Mouse (Mus musculus) neural tube, embryonic 11.5 days (tissue): Measurements from ENCODE around the gene Atg2a. TPM values are rescaled to one million over a fixed set of nuclear protein-coding genes. Genes with fewer than 3 reads are reported as not detected.
"Not testable (repeated sequence)": the region's sequence is repeated elsewhere in the genome, so short reads cannot be mapped to it uniquely, and the experiment has no call there.

Experiments
- ATAC-seq: fragments of 200-750 bp; cut with Nextera tagmentation; 2 replicates; pipeline ENCODE4 v1.8.0; 2017; ENCODE audit warnings: moderate number of reproducible peaks, mild to moderate bottlenecking, moderate TSS enrichment, moderate library complexity; ENCODE audit not compliant: insufficient read depth, low FRiP score, low TSS enrichment
- DNase-seq: peaks from one replicate; pipeline ENCODE4 v3.0.0-alpha.2; 2015; ENCODE audit warnings: low spot score
- H3K27ac ChIP-seq: fragments of 300-500 bp; sonication (generic); 2 replicates; pipeline ENCODE4 v1.5.1; 2014; ENCODE audit warnings: low read depth, mild to moderate bottlenecking, low read length
- H3K27me3 ChIP-seq: fragments of 300-500 bp; sonication (generic); 2 replicates; pipeline ENCODE4 v1.6.1; 2014; ENCODE audit warnings: mild to moderate bottlenecking, low read length, mixed read lengths; ENCODE audit not compliant: control insufficient read depth, insufficient read depth
- H3K36me3 ChIP-seq: fragments of 300-500 bp; sonication (generic); 2 replicates; pipeline ENCODE4 v1.6.1; 2014; ENCODE audit warnings: mild to moderate bottlenecking, low read length, moderate library complexity, mixed read lengths; ENCODE audit not compliant: control insufficient read depth, insufficient read depth
- H3K4me1 ChIP-seq: fragments of 300-500 bp; sonication (generic); 2 replicates; pipeline ENCODE4 v1.6.1; 2014; ENCODE audit warnings: low read length, mixed read lengths; ENCODE audit not compliant: control insufficient read depth, insufficient read depth
- H3K4me2 ChIP-seq: fragments of 300-500 bp; sonication (generic); 2 replicates; pipeline ENCODE4 v1.6.1; 2014; ENCODE audit warnings: low read depth, mild to moderate bottlenecking, moderate library complexity
- H3K4me3 ChIP-seq: fragments of 300-500 bp; sonication (generic); 2 replicates; pipeline ENCODE4 v1.5.1; 2014; ENCODE audit warnings: low read depth, low read length
- H3K9ac ChIP-seq: fragments of 300-500 bp; sonication (generic); 2 replicates; pipeline ENCODE4 v1.6.1; 2014; ENCODE audit warnings: mild to moderate bottlenecking, low read length
- H3K9me3 ChIP-seq: fragments of 300-500 bp; sonication (generic); 2 replicates; pipeline ENCODE4 v1.6.1; 2016; ENCODE audit warnings: low read length; ENCODE audit not compliant: control insufficient read depth
- WGBS: fragments of 180-500 bp; shearing (Covaris S2); extraction: QIAGEN DNeasy Blood & Tissue Kit; methylation state at CpG from one replicate; pipeline ENCODE4 v1.1.7; 2014; 5-methylcytosine and 5-hydroxymethylcytosine counted together
- polyA plus RNA-seq: library from polyadenylated mRNA; unstranded; fragments of >200 nt; fragmentation: Nextera tagmentation; extraction: Ambion mirVana; gene quantifications from 2 replicates; pipeline ENCODE4 v1.2.1, GENCODE M21; 2014

The Atg2a gene
- polyA plus RNA-seq, 1 experiment from 2014 or later = 13.3 TPM

DNA sequence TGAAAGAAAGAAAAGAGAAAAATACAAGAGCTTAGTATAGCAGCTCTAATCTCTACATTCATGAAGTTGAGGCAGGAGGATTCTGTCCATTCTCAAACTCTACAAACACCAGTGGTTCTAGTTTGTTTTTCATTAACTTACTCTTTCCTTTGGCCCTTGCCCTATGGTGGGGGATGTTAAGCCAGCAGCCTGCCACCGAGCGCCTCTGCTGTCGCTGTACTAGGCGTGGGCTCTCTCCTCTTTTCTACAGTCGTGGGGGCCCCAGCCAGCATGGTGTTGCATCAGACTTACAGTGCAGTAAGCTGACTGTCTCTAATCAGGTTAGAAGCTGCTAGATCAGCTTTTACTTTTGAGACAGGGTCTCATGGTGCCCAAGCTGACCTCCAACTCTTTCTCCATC is 41.5 kb downstream of the Atg2a start:
- Histone ChIP-seq H3K9me3 (no peaks in the 10 kb centered on the region), H3K4me2 (no peak overlapping the region), H3K27ac (no peak overlapping the region), H3K4me3 (no peak overlapping the region), H3K27me3 (no peaks in the 10 kb centered on the region), H3K9ac (no peak overlapping the region), H3K36me3 (peaks cover 16% of the 10 kb centered on the region), H3K4me1 (peaks cover 19% of the 10 kb centered on the region)
- ATAC-seq = no peak
- WGBS = 91% methylated on average over 5 of the region's 5 CpGs
- DNase-seq = no peak

DNA sequence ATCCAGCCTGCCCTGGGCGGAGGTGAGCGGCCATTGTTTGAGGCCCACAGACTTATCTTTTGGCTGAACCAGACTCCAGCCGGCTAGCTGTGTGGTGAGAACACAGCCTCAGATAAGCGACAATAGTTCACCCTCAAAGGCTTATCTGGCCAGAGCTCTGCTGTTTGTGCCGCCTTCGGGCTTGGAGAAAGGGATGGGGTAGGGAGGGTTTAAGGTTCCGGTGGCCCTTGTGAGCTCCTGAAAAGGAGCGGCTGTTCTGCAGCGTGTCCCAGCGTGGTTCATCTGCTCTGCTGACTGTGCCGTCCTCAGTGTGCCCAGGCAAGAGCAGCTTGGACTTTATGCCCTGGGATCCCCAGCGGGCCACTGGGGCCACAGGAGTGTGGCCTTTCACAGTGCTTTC is 43.0 kb downstream of the Atg2a start:
- Histone ChIP-seq H3K9ac (no peak overlapping the region), H3K36me3 (peaks cover 17% of the 10 kb centered on the region), H3K4me2 (no peak overlapping the region), H3K27ac (no peak overlapping the region), H3K4me1 (peaks cover 4% of the 10 kb centered on the region; the same call in 1 of the 2 replicates), H3K9me3 (no peaks in the 10 kb centered on the region), H3K27me3 (no peaks in the 10 kb centered on the region), H3K4me3 (no peak overlapping the region)
- ATAC-seq (no peak), DNase-seq (no peak)
- WGBS = 93% methylated on average over 12 of the region's 12 CpGs

DNA sequence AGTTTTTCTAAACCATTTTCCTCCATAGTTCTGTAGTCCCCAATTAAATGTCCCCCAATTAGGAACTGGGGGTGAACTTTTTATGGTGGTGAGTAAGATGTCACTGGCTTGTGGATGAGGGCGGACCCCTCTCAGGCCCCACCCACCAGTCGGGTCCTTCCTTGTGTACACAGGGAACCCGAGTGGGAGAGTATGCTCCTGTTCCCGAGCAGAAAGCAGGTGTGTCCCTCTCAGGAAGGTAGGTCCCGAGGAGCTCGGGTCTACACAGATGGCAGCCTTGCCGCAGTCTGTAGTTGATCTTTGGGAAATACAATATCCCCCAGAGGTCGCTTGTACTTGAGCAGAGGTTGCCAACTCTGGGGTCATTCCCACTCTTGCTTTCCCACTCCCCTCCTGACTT is 43.8 kb downstream of the Atg2a start:
- ATAC-seq = no peak
- DNase-seq = no peak
- peaks cover 20% of the 10 kb centered on the region for H3K36me3 ChIP-seq

DNA sequence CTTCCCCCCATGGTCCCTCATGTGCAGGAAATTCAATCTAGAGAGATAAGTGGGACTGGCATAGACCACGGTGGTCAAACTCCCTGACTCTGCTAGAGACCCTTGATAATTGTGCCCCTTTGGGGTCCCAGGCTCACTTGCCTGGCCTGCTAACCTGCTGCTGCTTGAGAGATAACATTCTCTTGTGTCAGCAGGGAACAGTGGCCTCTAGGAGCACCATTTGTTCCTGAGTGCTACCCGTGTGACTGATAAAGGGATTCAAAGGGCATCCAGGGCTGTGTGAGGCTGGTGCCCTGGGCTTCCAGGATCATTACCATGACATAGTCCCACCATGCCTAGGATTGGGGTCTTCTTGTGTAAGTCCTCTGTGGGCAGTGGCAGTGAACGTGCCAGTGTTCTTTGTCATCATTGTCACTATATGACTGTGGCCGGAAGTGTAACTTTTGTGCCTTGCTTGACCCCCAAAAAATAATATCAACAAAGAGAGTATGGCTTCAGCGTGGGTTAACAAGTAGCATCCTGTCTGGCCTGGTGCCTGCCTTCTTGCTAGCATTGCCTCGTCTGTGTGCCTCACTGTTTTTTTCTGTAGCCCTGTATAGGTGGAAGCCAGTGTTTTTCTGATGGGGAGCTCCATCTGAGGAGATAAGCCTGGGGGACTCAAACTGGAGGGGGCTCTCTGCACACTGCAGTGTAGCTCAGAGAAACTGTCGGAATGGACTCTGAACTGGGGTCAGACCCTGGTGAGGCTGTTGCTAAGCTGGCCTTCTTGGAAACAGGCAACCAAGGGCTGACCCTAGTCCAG is 44.4 kb downstream of the Atg2a start:
- Histone ChIP-seq H3K36me3 (peaks cover 20% of the 10 kb centered on the region), H3K4me2 (no peak overlapping the region), H3K9me3 (no peaks in the 10 kb centered on the region), H3K4me3 (no peak overlapping the region), H3K27me3 (no peaks in the 10 kb centered on the region), H3K4me1 (no peaks in the 10 kb centered on the region), H3K9ac (no peak overlapping the region), H3K27ac (no peak overlapping the region)
- DNase-seq = no peak
- 82% methylated on average over 7 of the region's 7 CpGs for WGBS
- ATAC-seq = no peak

More for the DNA sequence above, 43.8 kb downstream of the Atg2a start:
- Histone ChIP-seq H3K4me3 (no peak overlapping the region), H3K4me1 (no peaks in the 10 kb centered on the region), H3K27ac (no peak overlapping the region), H3K4me2 (no peak overlapping the region), H3K27me3 (no peaks in the 10 kb centered on the region), H3K9ac (no peak overlapping the region), H3K9me3 (no peaks in the 10 kb centered on the region)
- WGBS = 84% methylated on average over 8 of the region's 8 CpGs

DNA sequence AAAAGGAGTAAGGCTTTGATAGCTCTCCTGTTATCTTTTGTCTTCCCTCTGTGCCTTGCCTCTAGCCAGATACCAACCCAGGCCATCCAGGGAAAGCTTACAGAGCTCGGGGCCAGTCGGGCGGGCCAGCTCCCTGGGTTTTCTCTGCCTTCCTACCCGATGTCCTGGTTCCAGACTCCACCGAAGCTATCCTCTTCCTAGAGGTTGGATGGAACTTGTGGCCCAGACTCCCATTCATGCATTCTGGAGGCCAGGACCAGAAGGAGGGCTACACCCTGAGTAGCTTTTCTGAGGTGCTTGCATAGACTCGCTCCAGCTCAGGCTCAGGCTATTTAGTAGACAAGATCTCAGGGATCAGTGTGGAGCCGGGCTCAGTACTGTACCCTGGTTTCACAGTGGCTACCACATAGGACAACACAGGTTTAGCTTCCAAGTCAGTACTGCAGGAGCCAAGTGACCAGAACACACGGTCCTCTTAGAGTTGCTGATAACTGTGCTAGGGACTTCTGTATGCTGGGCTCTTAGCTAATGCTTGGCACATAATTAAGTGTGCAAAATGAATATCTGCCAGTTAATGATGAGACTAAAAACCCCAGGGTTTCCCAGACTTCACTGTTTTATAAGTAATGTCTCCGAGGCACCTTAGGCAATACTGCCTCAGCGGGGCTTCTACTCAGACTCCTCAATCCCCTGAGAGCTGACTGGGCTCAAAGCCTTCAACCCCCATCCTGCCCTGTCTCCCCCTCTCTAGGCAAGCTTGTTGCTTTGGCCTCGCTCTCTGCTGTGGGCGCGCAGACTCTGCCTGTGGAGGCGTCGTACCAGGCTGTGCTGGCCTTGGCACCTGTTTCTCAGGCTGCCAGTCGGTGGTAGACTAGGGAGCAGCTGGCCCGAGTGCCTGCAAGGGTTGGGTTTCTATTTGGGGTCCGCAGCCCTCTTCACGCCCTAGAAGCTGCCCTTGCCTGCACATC is 45.2 kb downstream of the Atg2a start:
- 92% methylated on average over 19 of the region's 19 CpGs for WGBS
- no peak for DNase-seq
- no peak overlapping the region for H3K27ac ChIP-seq

DNA sequence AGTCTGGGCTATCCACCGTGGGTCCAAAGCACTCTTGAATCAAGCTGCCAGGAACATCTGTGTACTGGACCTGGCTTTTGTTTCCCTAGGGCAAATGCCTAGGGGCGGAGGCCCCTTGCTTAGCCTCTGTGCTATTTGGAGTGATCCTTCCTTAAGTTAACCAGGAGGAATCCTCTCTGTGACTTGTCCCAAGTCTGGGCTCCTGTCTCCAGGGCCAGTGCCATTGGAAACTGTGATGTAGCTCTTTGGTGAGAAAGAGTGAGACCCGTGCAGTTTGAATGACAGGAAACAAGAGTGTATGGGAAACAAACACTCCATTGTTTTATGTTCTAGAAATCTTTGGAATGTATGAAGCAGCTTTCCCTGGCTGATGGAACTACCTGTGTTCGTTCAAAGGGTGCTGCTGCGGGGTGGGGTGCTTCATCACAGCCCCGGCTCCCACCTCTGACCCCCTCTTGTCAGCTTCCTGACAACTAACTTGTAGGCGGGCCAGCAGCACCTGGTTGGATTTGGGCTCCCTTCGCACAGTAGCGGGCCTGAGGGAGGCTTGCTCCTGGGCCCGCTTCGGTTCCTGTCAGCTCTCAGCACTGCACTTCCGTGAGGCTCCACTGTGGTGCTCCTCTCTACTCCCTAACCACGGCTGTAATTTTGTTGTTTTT is 46.9 kb downstream of the Atg2a start:
- WGBS = 81% methylated on average over 13 of the region's 13 CpGs
- Histone ChIP-seq H3K4me3 (no peak overlapping the region), H3K4me1 (no peaks in the 10 kb centered on the region), H3K27ac (no peak overlapping the region), H3K27me3 (no peaks in the 10 kb centered on the region), H3K9ac (no peak overlapping the region), H3K4me2 (no peak overlapping the region), H3K36me3 (peaks cover 10% of the 10 kb centered on the region), H3K9me3 (no peaks in the 10 kb centered on the region)
- ATAC-seq (no peak), DNase-seq (no peak)

More for the DNA sequence above, 45.2 kb downstream of the Atg2a start:
- H3K36me3 ChIP-seq = peaks cover 14% of the 10 kb centered on the region
- H3K27me3 ChIP-seq = no peaks in the 10 kb centered on the region
- ATAC-seq = no peak
- H3K4me3 ChIP-seq = no peak overlapping the region
- no peaks in the 10 kb centered on the region for H3K4me1 ChIP-seq
- no peak overlapping the region for H3K4me2 ChIP-seq
- H3K9me3 ChIP-seq = no peaks in the 10 kb centered on the region
- no peak overlapping the region for H3K9ac ChIP-seq

DNA sequence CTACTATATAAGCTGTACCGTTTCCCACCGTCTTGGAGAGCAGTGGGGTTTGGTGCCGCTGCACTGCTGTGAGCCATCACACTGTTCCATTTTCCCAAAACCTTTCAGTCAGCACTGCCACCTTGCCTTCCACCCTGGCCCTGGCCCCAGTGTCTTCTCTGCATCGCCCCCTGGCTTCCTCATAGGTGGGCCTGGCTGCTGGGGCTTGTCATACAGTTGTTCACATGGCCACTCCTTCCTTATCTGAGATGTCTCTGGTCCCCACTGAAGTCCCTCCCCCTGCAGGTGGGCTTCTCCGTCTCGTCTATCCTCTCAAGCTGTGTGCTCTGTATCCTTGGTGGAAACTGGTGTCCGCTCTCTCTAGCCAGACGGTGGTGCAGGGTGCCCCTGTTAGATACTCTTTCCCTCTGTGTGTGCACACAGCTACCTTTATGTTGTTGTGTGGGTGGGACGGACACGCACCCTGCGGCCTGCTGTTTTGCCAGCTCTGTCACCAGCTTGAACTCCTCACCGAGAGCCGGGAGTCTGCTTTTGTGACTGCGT is 48.3 kb downstream of the Atg2a start:
- H3K36me3 ChIP-seq = peaks cover 13% of the 10 kb centered on the region
- H3K4me3 ChIP-seq = no peak overlapping the region
- DNase-seq (no peak), ATAC-seq (no peak)
- no peaks in the 10 kb centered on the region for H3K27me3 ChIP-seq
- H3K9me3 ChIP-seq = no peaks in the 10 kb centered on the region
- no peak overlapping the region for H3K4me2 ChIP-seq
- no peak overlapping the region for H3K9ac ChIP-seq
- no peaks in the 10 kb centered on the region for H3K4me1 ChIP-seq
- H3K27ac ChIP-seq = no peak overlapping the region
- WGBS = 92% methylated on average over 14 of the region's 14 CpGs

DNA sequence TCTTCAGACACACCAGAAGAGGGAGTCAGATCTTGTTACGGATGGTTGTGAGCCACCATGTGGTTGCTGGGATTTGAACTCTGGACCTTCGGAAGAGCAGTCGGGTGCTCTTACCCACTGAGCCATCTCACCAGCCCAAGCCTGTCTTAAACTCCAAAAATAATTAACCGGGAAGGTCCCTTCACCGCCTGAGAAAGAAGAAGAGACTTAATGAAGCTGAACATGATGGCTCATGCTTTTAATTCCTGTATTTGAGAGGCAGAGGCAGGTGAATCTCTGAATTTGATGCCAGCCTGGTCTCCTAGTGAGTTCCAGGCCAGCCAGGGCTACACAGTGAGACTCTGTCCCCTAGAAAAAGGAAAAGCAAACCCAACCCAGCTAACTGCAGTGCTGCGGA is 49.2 kb downstream of the Atg2a start:
- 94% methylated on average over 5 of the region's 6 CpGs for WGBS
- not testable (repeated sequence) for H3K27me3 ChIP-seq, H3K27ac ChIP-seq, H3K9ac ChIP-seq, DNase-seq, H3K9me3 ChIP-seq, H3K4me2 ChIP-seq, H3K4me3 ChIP-seq, H3K4me1 ChIP-seq, ATAC-seq
- H3K36me3 ChIP-seq = peaks cover 22% of the 10 kb centered on the region
